Mouse (Mus musculus) embryonic facial prominence, embryonic 11.5 days (tissue): ENCODE data around the gene Nf1. TPM values are rescaled to one million over a fixed set of nuclear protein-coding genes. Genes with fewer than 3 reads are reported as not detected.

Experiments
- ATAC-seq: fragments of 200-750 bp; cut with Nextera tagmentation; replicated peaks from 2 replicates; pipeline ENCODE4 v1.8.0; 2017; ENCODE audit warnings: low read depth; ENCODE audit not compliant: insufficient number of reproducible peaks, low FRiP score, low TSS enrichment
- DNase-seq: peaks from one replicate; pipeline ENCODE4 v3.0.0-alpha.2; 2015; ENCODE audit warnings: low spot score
- H3K27ac ChIP-seq: fragments of 300-500 bp; sonication (generic); replicated peaks from 2 replicates; pipeline ENCODE4 v1.5.1; 2014; ENCODE audit warnings: mild to moderate bottlenecking, low read depth, low read length, control low read depth
- H3K27me3 ChIP-seq: fragments of 300-500 bp; sonication (generic); 2 replicates; pipeline ENCODE4 v1.6.1; 2014; ENCODE audit warnings: mild to moderate bottlenecking, low read length, moderate library complexity, mixed read lengths; ENCODE audit not compliant: control insufficient read depth, insufficient read depth
- H3K36me3 ChIP-seq: fragments of 300-500 bp; sonication (generic); replicated peaks from 2 replicates; pipeline ENCODE4 v1.6.1; 2014; ENCODE audit warnings: low read depth, mild to moderate bottlenecking, low read length, moderate library complexity, mixed read lengths; ENCODE audit not compliant: control insufficient read depth, insufficient read depth
- H3K4me1 ChIP-seq: fragments of 300-500 bp; sonication (generic); 2 replicates; pipeline ENCODE4 v1.6.1; 2014; ENCODE audit warnings: low read length, mixed read lengths; ENCODE audit not compliant: control insufficient read depth, insufficient read depth
- H3K4me2 ChIP-seq: fragments of 300-500 bp; sonication (generic); 2 replicates; pipeline ENCODE4 v1.6.1; 2014; ENCODE audit warnings: low read depth, mild to moderate bottlenecking, control low read depth, low read length, moderate library complexity
- H3K4me3 ChIP-seq: fragments of 300-500 bp; sonication (generic); 2 replicates; pipeline ENCODE4 v1.5.1; 2014; ENCODE audit warnings: low read depth, low read length, control low read depth
- H3K9ac ChIP-seq: fragments of 300-500 bp; sonication (generic); replicated peaks from 2 replicates; pipeline ENCODE4 v1.6.1; 2014; ENCODE audit warnings: mild to moderate bottlenecking, control low read depth, low read length
- H3K9me3 ChIP-seq: fragments of 300-500 bp; sonication (generic); replicated peaks from 2 replicates; pipeline ENCODE4 v1.6.1; 2016; ENCODE audit warnings: mild to moderate bottlenecking, low read length, inconsistent platforms, mixed read lengths; ENCODE audit not compliant: control insufficient read depth
- WGBS: fragments of 180-500 bp; shearing (Covaris S2); extraction: QIAGEN DNeasy Blood & Tissue Kit; methylation state at CpG from one replicate; pipeline ENCODE4 v1.1.7; 2014; 5-methylcytosine and 5-hydroxymethylcytosine counted together
- polyA plus RNA-seq: library from polyadenylated mRNA; unstranded; fragments of >200 nt; fragmentation: Nextera tagmentation; extraction: Ambion mirVana; gene quantifications from 2 replicates; pipeline ENCODE4 v1.2.1, GENCODE M21; 2014

The Nf1 gene
- polyA plus RNA-seq, 1 experiment from 2014 or later, result 8.1 TPM

DNA sequence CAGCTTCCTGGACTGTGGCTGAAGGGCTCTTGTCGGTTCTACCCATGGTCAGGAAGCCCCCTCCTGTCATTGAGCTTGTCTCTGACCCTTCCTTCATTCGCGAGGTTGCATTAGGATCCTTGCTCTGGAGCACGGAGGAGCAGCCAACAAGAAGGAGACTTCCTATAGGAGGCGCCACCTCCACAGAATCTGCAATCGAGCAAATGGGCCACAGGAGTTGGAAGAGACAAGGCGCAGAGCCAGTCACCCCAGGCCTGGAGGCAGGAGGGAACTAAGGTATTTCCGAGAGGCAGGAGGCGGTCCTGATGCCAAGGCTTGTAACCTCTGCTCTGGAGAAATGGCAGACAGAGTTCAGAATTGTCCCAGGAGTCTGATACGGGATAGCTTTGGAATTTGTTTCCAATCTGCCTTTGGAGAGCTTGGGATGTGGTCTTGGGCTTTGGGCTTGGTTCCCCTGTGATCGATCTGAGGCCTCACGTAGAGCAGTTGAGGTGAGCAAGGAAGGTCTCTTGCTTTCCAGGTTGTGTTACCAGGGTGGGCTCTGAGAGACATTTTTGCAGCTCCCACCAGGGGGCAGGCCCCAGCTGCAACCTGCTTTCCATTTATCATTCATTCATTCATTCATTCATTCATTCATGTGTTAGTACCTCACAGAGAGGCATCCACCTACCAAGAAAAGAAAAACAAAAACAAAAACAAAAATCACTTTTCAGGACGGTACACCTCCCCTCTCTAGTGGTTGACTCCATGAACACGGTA is 250.0 kb downstream of the Nf1 start:
- Histone ChIP-seq H3K9me3 (no peaks in the 10 kb centered on the region), H3K4me2 (no peak overlapping the region), H3K9ac (no peak overlapping the region), H3K27me3 (peaks cover 27% of the 10 kb centered on the region), H3K4me3 (no peak overlapping the region), H3K27ac (no peak overlapping the region), H3K4me1 (no peaks in the 10 kb centered on the region), H3K36me3 (no peaks in the 10 kb centered on the region)
- WGBS, result 47% methylated on average over 14 of the region's 14 CpGs
- DNase-seq, result peak; percentile 47
- no peak for ATAC-seq

DNA sequence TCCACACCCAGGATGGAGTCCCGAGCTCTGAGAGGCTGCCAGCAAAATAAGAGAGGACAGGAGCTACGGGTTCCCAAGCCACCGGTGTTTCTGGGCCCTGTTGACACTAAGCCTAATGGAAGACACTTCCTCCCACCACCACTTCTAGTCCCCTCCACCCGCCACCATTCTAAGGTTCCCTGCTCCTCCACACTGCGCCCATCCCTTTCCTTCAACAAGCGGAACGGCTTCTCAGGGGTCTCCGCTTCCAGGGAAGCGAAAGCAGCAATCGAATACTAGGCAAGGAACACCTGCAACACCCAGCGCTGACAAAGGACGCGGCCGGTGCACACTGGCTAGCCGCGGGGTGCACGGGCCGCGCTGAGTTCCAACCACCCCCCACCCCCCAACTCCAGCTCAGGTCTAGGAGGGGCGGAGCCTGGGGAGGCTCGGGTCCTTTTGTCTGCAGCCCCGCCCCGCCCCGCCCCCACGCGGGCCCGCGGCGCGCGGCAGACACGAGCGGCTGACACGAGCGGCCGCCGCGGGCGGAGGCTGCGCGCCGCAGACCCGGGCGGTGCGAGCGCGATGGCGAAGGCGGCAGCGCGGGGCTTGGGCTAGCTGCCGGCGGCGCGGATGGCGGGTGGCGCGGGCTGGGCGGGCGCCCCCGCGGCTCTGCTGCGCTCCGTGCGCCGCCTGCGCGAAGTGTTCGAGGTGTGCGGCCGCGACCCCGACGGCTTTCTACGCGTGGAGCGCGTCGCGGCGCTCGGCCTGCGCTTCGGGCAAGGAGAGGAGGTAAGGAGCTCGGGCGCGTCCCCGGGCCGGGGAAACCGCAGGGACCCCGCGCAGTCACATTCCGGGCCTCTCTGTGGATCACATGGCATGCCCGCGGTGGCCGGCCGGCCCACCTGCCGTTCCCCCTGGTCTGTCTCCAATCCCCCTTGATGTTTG is 251.4 kb downstream of the Nf1 start, which contains the start of gene Rab11fip4:
Rab11fip4 (plus strand) TSS at position 549 of the 927 bp plus-strand sequence.
- 1% methylated on average over 69 of the region's 98 CpGs for WGBS
- ATAC-seq, result 0 out of 2 replicates have a peak, but pooled peaks have one; percentile 21
- Histone ChIP-seq H3K27me3 (peaks cover 27% of the 10 kb centered on the region), H3K4me3 (peak within 1 kb of the TSS; percentile 62), H3K36me3 (no peaks in the 10 kb centered on the region), H3K4me2 (peak within 1 kb of the TSS; percentile 93), H3K9ac (peak within 1 kb of the TSS; percentile 70), H3K27ac (no peak within 1 kb of the TSS), H3K9me3 (no peaks in the 10 kb centered on the region), H3K4me1 (no peaks in the 10 kb centered on the region)
- peak; percentile 64 for DNase-seq

DNA sequence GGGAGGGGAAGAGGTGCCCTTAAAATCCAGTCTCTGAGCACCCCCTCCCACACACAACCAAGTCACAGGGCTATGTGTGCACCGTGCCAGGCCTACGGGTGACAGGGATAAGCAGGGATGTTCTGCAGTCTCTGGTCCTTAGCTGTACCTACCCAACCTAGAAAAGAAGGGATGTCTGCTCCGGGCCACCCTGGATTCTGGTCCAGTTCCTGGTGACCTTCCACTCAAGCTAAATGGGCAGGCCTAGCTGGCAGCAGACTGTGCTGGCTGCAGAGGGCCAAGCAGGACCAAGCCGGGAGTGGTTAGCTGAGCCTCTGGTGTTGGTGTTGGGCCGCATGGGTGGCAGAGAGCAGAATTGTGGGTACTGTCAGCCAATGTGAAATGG is 252.1 kb downstream of the Nf1 start:
- WGBS, result 31% methylated on average over 5 of the region's 5 CpGs
- ATAC-seq (no peak), DNase-seq (no peak)
- no peaks in the 10 kb centered on the region for H3K36me3 ChIP-seq
- H3K9me3 ChIP-seq, result no peaks in the 10 kb centered on the region
- peak overlapping the region; percentile 62 for H3K4me3 ChIP-seq
- H3K4me1 ChIP-seq, result no peaks in the 10 kb centered on the region
- peak overlapping the region; percentile 93 for H3K4me2 ChIP-seq
- H3K27me3 ChIP-seq, result peaks cover 27% of the 10 kb centered on the region
- peak overlapping the region; percentile 70 for H3K9ac ChIP-seq
- H3K27ac ChIP-seq, result no peak overlapping the region

DNA sequence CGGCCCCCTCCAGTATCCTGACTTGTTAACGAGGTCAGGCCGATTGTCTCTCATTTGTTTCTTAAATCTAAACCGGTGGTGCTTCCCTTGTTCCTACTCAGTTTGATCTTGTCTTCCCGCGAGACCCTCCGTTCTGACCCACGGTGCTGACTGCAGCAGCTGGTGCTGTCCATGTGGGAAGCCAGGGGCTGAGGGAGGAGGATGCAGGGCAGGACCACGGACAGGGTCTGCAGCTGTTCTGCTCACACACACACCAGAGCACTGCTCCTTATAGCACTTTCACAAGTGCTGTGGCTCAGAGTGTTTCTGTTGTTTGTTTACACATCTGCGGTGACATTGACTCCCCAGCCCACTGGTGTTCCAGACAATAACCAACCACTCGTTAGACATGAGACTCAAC is 254.0 kb downstream of the Nf1 start:
- ATAC-seq, result no peak
- WGBS, result 30% methylated on average over 11 of the region's 11 CpGs
- Histone ChIP-seq H3K36me3 (no peaks in the 10 kb centered on the region), H3K9ac (no peak overlapping the region), H3K27ac (no peak overlapping the region), H3K4me2 (no peak overlapping the region), H3K27me3 (peaks cover 27% of the 10 kb centered on the region), H3K4me1 (no peaks in the 10 kb centered on the region), H3K9me3 (no peaks in the 10 kb centered on the region), H3K4me3 (no peak overlapping the region)
- DNase-seq, result peak; percentile 68

DNA sequence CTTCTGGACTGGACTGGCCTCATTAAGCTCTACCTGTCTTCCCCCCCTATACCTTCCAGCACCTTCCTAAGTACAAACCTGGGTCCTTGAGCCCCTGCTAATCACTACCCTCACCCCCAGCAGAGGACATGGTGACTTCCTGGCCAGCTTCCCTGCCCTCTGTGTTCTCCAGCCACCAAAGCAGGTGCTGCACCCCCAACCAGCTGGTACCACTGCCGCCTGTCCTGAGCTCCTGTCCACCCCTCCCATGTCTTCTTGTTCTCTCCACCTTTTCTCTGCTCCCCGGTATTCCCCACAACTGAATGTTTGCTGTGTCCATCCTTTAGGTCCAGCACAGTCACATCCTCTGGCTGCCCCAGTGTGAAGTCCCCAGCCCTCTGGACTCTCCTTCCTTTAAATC is 271.0 kb downstream of the Nf1 start:
- 39% methylated on average over 2 of the region's 2 CpGs for WGBS

DNA sequence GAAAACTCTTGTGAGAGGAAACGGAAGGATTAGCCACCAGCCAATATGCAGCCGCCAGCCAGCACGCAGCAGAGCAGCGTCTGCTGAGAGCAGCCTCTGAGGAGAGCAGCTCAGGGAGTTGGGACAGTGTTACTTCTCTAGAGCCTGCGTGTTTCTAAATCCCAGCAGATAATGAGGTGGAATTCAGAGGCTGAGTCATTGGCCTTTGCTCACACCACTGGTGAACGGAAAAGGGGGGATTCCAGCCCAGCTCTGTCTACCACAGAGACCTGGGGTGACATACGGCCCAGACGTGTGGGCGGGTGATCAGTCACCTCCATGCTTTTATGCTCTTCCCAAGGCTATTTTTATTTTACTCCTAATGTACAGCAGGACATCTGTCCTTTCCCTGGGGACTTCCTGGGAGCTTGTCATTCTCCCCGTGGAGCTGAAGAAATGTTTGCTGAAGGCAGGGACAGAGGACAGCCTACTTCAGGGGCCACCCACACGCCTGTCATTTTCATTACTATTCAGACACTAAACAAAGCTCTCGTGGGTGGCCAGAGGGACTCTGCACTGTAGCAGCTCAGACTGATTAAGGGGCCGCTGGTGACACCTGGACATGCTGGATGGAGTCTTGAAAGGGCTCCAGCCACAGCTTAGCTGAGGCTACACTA is 271.6 kb downstream of the Nf1 start:
- Histone ChIP-seq H3K27me3 (no peaks in the 10 kb centered on the region), H3K27ac (no peak overlapping the region), H3K9ac (no peak overlapping the region), H3K9me3 (no peaks in the 10 kb centered on the region), H3K4me3 (no peak overlapping the region), H3K36me3 (no peaks in the 10 kb centered on the region), H3K4me2 (peak overlapping the region; percentile 16; the same call in 1 of the 2 replicates), H3K4me1 (peaks cover 2% of the 10 kb centered on the region; the same call in 1 of the 2 replicates)
- DNase-seq (peak; percentile 49), ATAC-seq (no peak)
- WGBS, result 20% methylated on average over 13 of the region's 13 CpGs

More for the DNA sequence above, 271.0 kb downstream of the Nf1 start:
- Histone ChIP-seq H3K4me2 (no peak overlapping the region), H3K27ac (no peak overlapping the region), H3K4me3 (no peak overlapping the region), H3K4me1 (peaks cover 2% of the 10 kb centered on the region; the same call in 1 of the 2 replicates), H3K27me3 (no peaks in the 10 kb centered on the region), H3K36me3 (no peaks in the 10 kb centered on the region), H3K9ac (no peak overlapping the region), H3K9me3 (no peaks in the 10 kb centered on the region)
- ATAC-seq, result no peak
- no peak for DNase-seq

DNA sequence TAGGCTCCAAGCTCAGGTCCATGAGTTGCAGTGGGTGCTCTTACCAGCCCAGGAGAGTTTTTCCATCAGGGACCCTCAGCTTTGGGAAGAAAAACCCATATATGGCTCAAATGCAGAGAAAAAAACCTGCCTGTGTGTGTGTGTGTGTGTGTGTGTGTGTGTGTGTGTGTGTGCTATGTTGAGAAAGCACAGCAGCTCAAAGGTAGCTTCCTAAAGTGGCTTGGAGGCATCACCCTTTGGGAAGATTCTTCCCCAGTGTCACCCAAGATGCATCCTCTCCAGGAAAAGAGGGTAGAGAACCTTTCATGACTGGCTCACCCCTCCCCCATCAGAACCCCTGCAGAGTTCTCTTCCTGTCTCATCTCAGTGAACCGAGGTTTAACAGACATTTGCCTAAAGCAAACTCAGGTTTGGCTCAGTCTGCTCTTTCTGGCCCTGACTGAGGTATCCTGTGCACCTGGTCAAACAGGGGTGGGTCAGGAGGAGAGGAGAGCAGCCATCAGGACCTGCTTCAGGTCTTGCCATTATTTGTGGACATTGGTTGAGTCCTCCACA is 272.6 kb downstream of the Nf1 start:
- no peak overlapping the region for H3K4me2 ChIP-seq
- H3K4me1 ChIP-seq, result peaks cover 2% of the 10 kb centered on the region; the same call in 1 of the 2 replicates
- no peak for DNase-seq
- no peaks in the 10 kb centered on the region for H3K27me3 ChIP-seq
- no peaks in the 10 kb centered on the region for H3K9me3 ChIP-seq
- no peak overlapping the region for H3K9ac ChIP-seq
- H3K27ac ChIP-seq, result no peak overlapping the region
- WGBS, result 4% methylated on average over 1 of the region's 1 CpGs
- no peak for ATAC-seq
- H3K36me3 ChIP-seq, result no peaks in the 10 kb centered on the region
- no peak overlapping the region for H3K4me3 ChIP-seq
